ENCODE assay signal across 37 mouse cellular contexts in genomic region chr16:32406671-32407070, GRCm38 (mm10). TPM values are rescaled to one million over a fixed set of nuclear protein-coding genes. Genes with fewer than 3 reads are reported as not detected.
"Had no signal": no experiment of that assay in that cellular context is flagged by ENCODE, and none has a peak within 500 bp of the region (broad histone marks: within the 10 kb centered on the region; RNA-seq: fewer than 3 reads in every experiment).

No protein-coding gene starts in this region.

- ATAC-seq: hindbrain, embryonic 16.5 days; inflammation-experienced regulatory T-cells, adult 6 months; intestine, embryonic 15.5 days; intestine, postnatal 0 days; liver, embryonic 12.5 days had no signal

- H3K36me3 ChIP-seq: heart, embryonic 13.5 days; heart, embryonic 15.5 days; hindbrain, embryonic 10.5 days; hindbrain, embryonic 12.5 days; intestine, embryonic 15.5 days; liver, embryonic 12.5 days had no signal

- H3K4me2 ChIP-seq: heart, embryonic 11.5 days; heart, embryonic 13.5 days; heart, embryonic 15.5 days; hindbrain, embryonic 12.5 days; hindbrain, embryonic 14.5 days; intestine, embryonic 15.5 days; liver, embryonic 12.5 days had no signal

- H3K9ac ChIP-seq: heart, embryonic 13.5 days; heart, embryonic 15.5 days; hindbrain, embryonic 12.5 days; hindbrain, embryonic 14.5 days; intestine, embryonic 15.5 days; liver, embryonic 12.5 days; liver, embryonic 14.5 days had no signal

- H3K4me3 ChIP-seq: gastrocnemius, adult 2 months; heart, adult 2 months; heart, embryonic 13.5 days; heart, embryonic 15.5 days; hindbrain, embryonic 10.5 days; hindbrain, embryonic 12.5 days; intestine, embryonic 15.5 days; layer of hippocampus, adult 2 months; left cerebral cortex, adult 2 months; liver, embryonic 12.5 days had no signal

- H3K9me3 ChIP-seq: heart, embryonic 13.5 days; heart, embryonic 15.5 days; hindbrain, embryonic 10.5 days; hindbrain, embryonic 12.5 days; intestine, embryonic 15.5 days; liver, embryonic 12.5 days had no signal

- DNase-seq: gastrocnemius, adult 2 months; gastrocnemius, postnatal 10 days; gastrocnemius, postnatal 25 days; heart, adult 2 months; heart, postnatal 14 days; heart, postnatal 4 days; kidney, adult 18-20 months; kidney, adult 8-10 months; kidney, postnatal 10 days; kidney, postnatal 25 days; kidney, postnatal 4 days; liver had no signal

- H3K27me3 ChIP-seq: heart, embryonic 13.5 days; heart, embryonic 15.5 days; hindbrain, embryonic 12.5 days; intestine, embryonic 15.5 days; liver, embryonic 12.5 days had no signal

- H3K4me1 ChIP-seq: heart, embryonic 13.5 days; heart, embryonic 15.5 days; hindbrain, embryonic 10.5 days; hindbrain, embryonic 12.5 days; intestine, embryonic 15.5 days; liver, embryonic 12.5 days had no signal

- H3K27ac ChIP-seq: gastrocnemius, adult 2 months; heart, adult 2 months; heart, embryonic 13.5 days; heart, embryonic 15.5 days; hindbrain, embryonic 10.5 days; hindbrain, embryonic 12.5 days; hindbrain, embryonic 14.5 days; intestine, embryonic 15.5 days; layer of hippocampus, adult 2 months; left cerebral cortex, adult 2 months; liver, embryonic 12.5 days; liver, embryonic 14.5 days had no signal

RNA-seq across cellular contexts. Expression of gene Tm4sf19, which starts 6.4 kb away (rescaled TPM):
- total RNA-seq: gastrocnemius, adult 2 months; gastrocnemius, postnatal 25 days; gastrocnemius, postnatal 4 days; granulocyte monocyte progenitor cell, adult 5-6 weeks; heart, adult 2 months; heart, postnatal 14 days; heart, postnatal 4 days; layer of hippocampus, adult 2 months; layer of hippocampus, postnatal 10 days; layer of hippocampus, postnatal 25 days; left cerebral cortex, adult 2 months; left cerebral cortex, postnatal 14 days; left cerebral cortex, postnatal 36 days had no signal
- polyA plus RNA-seq: heart, embryonic 11.5 days; heart, embryonic 15.5 days; heart, postnatal 0 days; hindbrain, embryonic 10.5 days; hindbrain, embryonic 12.5 days; hindbrain, embryonic 14.5 days; hindbrain, embryonic 16.5 days; inflammation-experienced regulatory T-cells, adult 6 months; intestine, embryonic 15.5 days; intestine, postnatal 0 days; kidney, embryonic 14.5 days; kidney, embryonic 16.5 days; limb, embryonic 11.5 days; liver, embryonic 12.5 days; liver, embryonic 16.5 days had no signal
